24 mouse cellular contexts compared by ENCODE assay signal in the genomic region with DNA sequence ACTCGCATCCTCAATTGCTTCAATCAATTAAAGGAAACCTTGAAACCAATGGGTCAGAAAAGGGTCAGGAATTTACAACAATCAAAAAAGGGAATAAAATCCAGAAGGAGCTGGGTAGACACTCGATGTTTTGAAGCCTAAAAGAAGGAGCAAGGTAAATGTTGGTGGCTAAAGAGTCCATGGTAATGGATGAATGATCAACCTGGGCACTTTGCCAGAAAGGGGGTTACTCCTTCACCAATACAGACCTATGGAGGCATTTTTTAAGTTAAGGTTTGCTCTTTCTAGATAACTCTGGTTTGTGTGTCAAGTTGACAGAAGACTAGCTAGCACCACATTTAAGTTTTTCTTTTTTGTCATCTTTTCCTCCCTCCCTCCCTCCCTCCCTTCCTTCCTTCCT. TPM values are rescaled to one million over a fixed set of nuclear protein-coding genes. Genes with fewer than 3 reads are reported as not detected.
"Had no signal": no experiment of that assay in that cellular context is flagged by ENCODE, and none has a peak within 500 bp of the region (broad histone marks: within the 10 kb centered on the region; RNA-seq: fewer than 3 reads in every experiment).

No protein-coding gene starts in this region.

- ATAC-seq: midbrain, embryonic 16.5 days had no signal

- H3K4me1 ChIP-seq: midbrain, embryonic 10.5 days; midbrain, embryonic 12.5 days; neural tube, embryonic 13.5 days; neural tube, embryonic 15.5 days had no signal

- H3K27me3 ChIP-seq: midbrain, embryonic 12.5 days; neural tube, embryonic 13.5 days; neural tube, embryonic 15.5 days had no signal

- H3K36me3 ChIP-seq: midbrain, embryonic 10.5 days; midbrain, embryonic 12.5 days; neural tube, embryonic 13.5 days; neural tube, embryonic 15.5 days had no signal

- H3K4me2 ChIP-seq: lung, embryonic 14.5 days; midbrain, embryonic 12.5 days; neural tube, embryonic 13.5 days; neural tube, embryonic 15.5 days had no signal

- H3K27ac ChIP-seq: midbrain, embryonic 10.5 days; midbrain, embryonic 12.5 days; neural tube, embryonic 13.5 days; neural tube, embryonic 15.5 days had no signal

- DNase-seq: lung, embryonic 14.5 days; lung, postnatal 10 days; lung, postnatal 4 days; midbrain, embryonic 14.5 days; retina, postnatal 1 day; right cerebral cortex, adult 18-20 months; right cerebral cortex, postnatal 25 days; right cerebral cortex, postnatal 4 days; spleen, adult 18-20 months; thymus, adult 18-20 months; thymus, postnatal 14 days; thymus, postnatal 36 days had no signal

- H3K4me3 ChIP-seq: midbrain, embryonic 10.5 days; midbrain, embryonic 12.5 days; myocyte; neural tube, embryonic 13.5 days; neural tube, embryonic 15.5 days had no signal

- H3K9ac ChIP-seq: lung, embryonic 14.5 days; midbrain, embryonic 12.5 days; neural tube, embryonic 13.5 days; neural tube, embryonic 15.5 days had no signal

- H3K9me3 ChIP-seq: midbrain, embryonic 10.5 days; midbrain, embryonic 12.5 days; neural tube, embryonic 13.5 days; neural tube, embryonic 15.5 days had no signal

RNA-seq across cellular contexts. Expression of a gene that starts 15.3 kb away (rescaled TPM):
- polyA plus RNA-seq: lung, embryonic 14.5 days; lung, embryonic 16.5 days; midbrain, embryonic 10.5 days; midbrain, embryonic 12.5 days; midbrain, embryonic 14.5 days; midbrain, embryonic 16.5 days; myocyte; neural tube, embryonic 11.5 days; neural tube, embryonic 13.5 days; neural tube, embryonic 15.5 days; small intestine, adult 2 months; stomach, embryonic 14.5 days; stomach, embryonic 16.5 days; thymus, postnatal 0 days had no signal

RNA-seq across cellular contexts. Expression of a gene that starts 30.0 kb away (rescaled TPM):
- polyA plus RNA-seq: lung, embryonic 14.5 days; lung, embryonic 16.5 days; midbrain, embryonic 10.5 days; midbrain, embryonic 12.5 days; midbrain, embryonic 14.5 days; midbrain, embryonic 16.5 days; myocyte; neural tube, embryonic 11.5 days; neural tube, embryonic 13.5 days; neural tube, embryonic 15.5 days; small intestine, adult 2 months; stomach, embryonic 14.5 days; stomach, embryonic 16.5 days; thymus, postnatal 0 days had no signal

RNA-seq across cellular contexts. Expression of a gene that starts 40.1 kb away (rescaled TPM):
- polyA plus RNA-seq: lung, embryonic 14.5 days; lung, embryonic 16.5 days; midbrain, embryonic 10.5 days; midbrain, embryonic 12.5 days; midbrain, embryonic 14.5 days; midbrain, embryonic 16.5 days; myocyte; neural tube, embryonic 11.5 days; neural tube, embryonic 13.5 days; neural tube, embryonic 15.5 days; small intestine, adult 2 months; stomach, embryonic 14.5 days; stomach, embryonic 16.5 days; thymus, postnatal 0 days had no signal
